13 mouse cellular contexts compared by ENCODE assay signal in the genomic region with DNA sequence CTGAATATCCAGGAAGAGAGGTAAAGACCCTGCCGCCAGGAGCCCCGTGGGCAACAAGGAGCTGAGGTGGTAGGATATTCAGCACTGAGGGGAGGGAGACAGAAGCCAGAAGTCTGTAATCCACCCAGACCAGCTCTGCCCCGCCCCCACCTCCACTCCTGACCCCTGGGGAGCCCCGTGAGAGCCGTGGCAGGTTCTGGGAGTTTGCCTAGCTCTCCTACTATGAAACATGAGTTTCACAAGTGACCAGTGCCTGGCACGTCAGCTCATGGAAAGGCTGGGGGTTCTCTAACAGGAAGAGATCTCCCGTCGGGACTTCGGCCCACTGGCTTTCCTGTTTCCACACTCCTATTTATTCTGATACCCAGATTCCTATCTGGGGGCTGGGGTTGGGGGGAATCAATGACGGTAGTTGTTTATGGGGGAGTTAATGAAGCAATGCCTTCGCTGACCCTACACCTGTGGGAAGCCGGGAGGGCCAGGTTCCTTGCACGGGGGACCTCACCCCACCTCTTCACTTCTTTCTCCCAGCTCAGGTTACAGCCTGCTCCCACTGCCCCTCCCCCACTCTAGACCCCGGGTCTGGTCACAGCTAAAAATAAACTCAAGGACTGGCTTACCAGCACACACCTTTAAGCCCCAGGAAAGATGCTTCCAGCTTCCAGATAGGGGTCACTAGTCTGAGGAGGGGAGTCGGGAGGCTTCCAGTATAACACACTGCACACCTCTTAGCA. TPM values are rescaled to one million over a fixed set of nuclear protein-coding genes. Genes with fewer than 3 reads are reported as not detected.
DNase-seq lines count a peak whose midpoint lies in the region; ATAC-seq and TF ChIP-seq lines count a peak whose summit lies in the region.
"Had no signal": no experiment of that assay in that cellular context is flagged by ENCODE, and none has a peak within 500 bp of the region (broad histone marks: within the 10 kb centered on the region; RNA-seq: fewer than 3 reads in every experiment).

No protein-coding gene starts in this region.

- H3K36me3 ChIP-seq in intestine, embryonic 15.5 days = no peaks in the 10 kb centered on the region
- no peaks in the 10 kb centered on the region for H3K36me3 ChIP-seq in intestine, postnatal 0 days (ENCODE audit: control insufficient read depth, insufficient read depth)
- no peaks in the 10 kb centered on the region for H3K36me3 ChIP-seq in E14TG2a.4 (ENCODE audit: insufficient read depth, low read length)
- H3K36me3 ChIP-seq in heart, embryonic 16.5 days (ENCODE audit: control insufficient read depth, insufficient read depth) = no peaks in the 10 kb centered on the region
- H3K36me3 ChIP-seq: midbrain, embryonic 13.5 days had no signal

- ATAC-seq in intestine, embryonic 15.5 days = no peak
- no peak for ATAC-seq in intestine, postnatal 0 days
- ATAC-seq in heart, embryonic 16.5 days (replicated peaks; ENCODE audit: extremely low read depth, insufficient read depth, low FRiP score) = no peak
- ATAC-seq: midbrain, embryonic 13.5 days had no signal

- peak; percentile 86 for DNase-seq in ES-CJ7 (ENCODE audit: low read depth, low spot score)
- no peak for DNase-seq in spleen, adult 18-20 months
- no peak for DNase-seq in layer of hippocampus, adult 11-12 months (ENCODE audit: low spot score)
- DNase-seq: cerebellum, postnatal 36 days; kidney, adult 9 months; liver; right cerebral cortex, postnatal 25 days; thymus, postnatal 4 days had no signal

- no peak for TF ChIP-seq CTCF in intestine, postnatal 0 days (IDR thresholded peaks at IDR 0.05; ENCODE audit: low read depth)
- no peak for TF ChIP-seq CTCF in E14TG2a.4 (conservative IDR thresholded peaks at IDR 0.05; ENCODE audit: low read length)

- no peak overlapping the region for H3K9ac ChIP-seq in intestine, embryonic 15.5 days
- no peak overlapping the region for H3K9ac ChIP-seq in intestine, postnatal 0 days (ENCODE audit: low read depth, low read length)
- peak overlapping the region; percentile 62 for H3K9ac ChIP-seq in heart, embryonic 16.5 days (ENCODE audit: low read length)
- H3K9ac ChIP-seq: midbrain, embryonic 13.5 days had no signal

- H3K27me3 ChIP-seq in intestine, embryonic 15.5 days (replicated peaks) = no peaks in the 10 kb centered on the region
- no peaks in the 10 kb centered on the region for H3K27me3 ChIP-seq in intestine, postnatal 0 days (replicated peaks; ENCODE audit: control insufficient read depth, insufficient read depth, low read length)
- peaks cover 61% of the 10 kb centered on the region for H3K27me3 ChIP-seq in E14TG2a.4 (ENCODE audit: insufficient read depth, low read length)
- no peaks in the 10 kb centered on the region for H3K27me3 ChIP-seq in heart, embryonic 16.5 days (ENCODE audit: control insufficient read depth, insufficient read depth, low read length)

- no peak overlapping the region for H3K4me3 ChIP-seq in intestine, embryonic 15.5 days (replicated peaks)
- H3K4me3 ChIP-seq in intestine, postnatal 0 days (ENCODE audit: low read depth, low read length) = no peak overlapping the region
- H3K4me3 ChIP-seq in E14TG2a.4 (replicated peaks; ENCODE audit: low read length) = peak overlapping the region; percentile 67
- no peak overlapping the region; the same call in 1 of the 2 replicates for H3K4me3 ChIP-seq in heart, embryonic 16.5 days (ENCODE audit: low read length)
- H3K4me3 ChIP-seq: midbrain, embryonic 13.5 days had no signal

- 0 out of 2 replicates have a peak overlapping the region, but pooled peaks have one; percentile 2 for H3K27ac ChIP-seq in intestine, embryonic 15.5 days
- H3K27ac ChIP-seq in intestine, postnatal 0 days (ENCODE audit: low read depth, low read length) = no peak overlapping the region
- peak overlapping the region; percentile 99 for H3K27ac ChIP-seq in heart, embryonic 16.5 days (ENCODE audit: low read length)
- H3K27ac ChIP-seq: midbrain, embryonic 13.5 days had no signal

- 12% methylated on average over 15 of the region's 15 CpGs for WGBS in intestine, embryonic 15.5 days
- WGBS in intestine, postnatal 0 days = 24% methylated on average over 15 of the region's 15 CpGs
- 7% methylated on average over 15 of the region's 15 CpGs for WGBS in heart, embryonic 16.5 days

- H3K4me2 ChIP-seq in intestine, embryonic 15.5 days (replicated peaks) = peak overlapping the region; percentile 12; the same call in 1 of the 2 replicates
- no peak overlapping the region for H3K4me2 ChIP-seq in intestine, postnatal 0 days (replicated peaks; ENCODE audit: low read depth)
- peak overlapping the region; percentile 48 for H3K4me2 ChIP-seq in heart, embryonic 16.5 days (ENCODE audit: low read depth, low read length)
- H3K4me2 ChIP-seq: midbrain, embryonic 13.5 days had no signal

- no peaks in the 10 kb centered on the region for H3K9me3 ChIP-seq in intestine, embryonic 15.5 days
- no peaks in the 10 kb centered on the region for H3K9me3 ChIP-seq in intestine, postnatal 0 days (ENCODE audit: control insufficient read depth)
- no peaks in the 10 kb centered on the region for H3K9me3 ChIP-seq in E14TG2a.4 (ENCODE audit: low read length)
- H3K9me3 ChIP-seq in heart, embryonic 16.5 days (replicated peaks; ENCODE audit: control insufficient read depth, low read length) = no peaks in the 10 kb centered on the region
- H3K9me3 ChIP-seq: midbrain, embryonic 13.5 days had no signal

- peaks cover 76% of the 10 kb centered on the region for H3K4me1 ChIP-seq in intestine, embryonic 15.5 days (replicated peaks)
- peaks cover 10% of the 10 kb centered on the region for H3K4me1 ChIP-seq in intestine, postnatal 0 days (replicated peaks; ENCODE audit: control insufficient read depth, insufficient read depth, low read length)
- H3K4me1 ChIP-seq in E14TG2a.4 (replicated peaks; ENCODE audit: low read depth, low read length) = peaks cover 96% of the 10 kb centered on the region
- H3K4me1 ChIP-seq in heart, embryonic 16.5 days (ENCODE audit: control insufficient read depth, insufficient read depth, low read length) = peaks cover 90% of the 10 kb centered on the region

RNA-seq across cellular contexts. Expression of a gene that starts 19.4 kb away (rescaled TPM):
- 4.6 and 5.1 TPM in 2 replicates for polyA plus RNA-seq in intestine, embryonic 15.5 days (2015; fragmentation: Nextera tagmentation; extraction: Ambion mirVana)
- polyA plus RNA-seq in intestine, postnatal 0 days (2015; fragmentation: Nextera tagmentation; extraction: Ambion mirVana) = 2.5 and 2.6 TPM in 2 replicates
- polyA plus RNA-seq in heart, embryonic 16.5 days (2015; fragmentation: Nextera tagmentation; extraction: Ambion mirVana) = 10.0 and 12.5 TPM in 2 replicates

RNA-seq across cellular contexts. Expression of a gene that starts 59.4 kb away (rescaled TPM):
- polyA plus RNA-seq in intestine, embryonic 15.5 days (2015; fragmentation: Nextera tagmentation; extraction: Ambion mirVana) = 9.1 and 11.1 TPM in 2 replicates
- polyA plus RNA-seq in intestine, postnatal 0 days (2015; fragmentation: Nextera tagmentation; extraction: Ambion mirVana) = 6.3 and 7.9 TPM in 2 replicates
- polyA plus RNA-seq in heart, embryonic 16.5 days (2015; fragmentation: Nextera tagmentation; extraction: Ambion mirVana) = 6.6 and 8.0 TPM in 2 replicates
